Mouse (Mus musculus) myocyte (in vitro differentiated cells): ENCODE results near the gene Rbm20.

Experiments used
- CEBPB ChIP-seq: IDR thresholded peaks from 2 replicates; pipeline ENCODE4 v1.6.1; 2011; ENCODE audit warnings: mild to moderate bottlenecking, moderate library complexity; ENCODE audit not compliant: poor library complexity, insufficient read depth, severe bottlenecking
- E2F4 ChIP-seq: IDR thresholded peaks from one replicate; pipeline ENCODE4 v1.6.1; 2011; ENCODE audit warnings: mild to moderate bottlenecking, control low read depth, moderate library complexity; ENCODE audit not compliant: insufficient read depth
- MAX ChIP-seq: IDR thresholded peaks from one replicate; pipeline ENCODE4 v1.6.1; 2011; ENCODE audit warnings: low read depth, mild to moderate bottlenecking, control low read depth
- POLR2A ChIP-seq: IDR thresholded peaks from one replicate; pipeline ENCODE4 v1.6.1; 2011; ENCODE audit warnings: low read depth, mild to moderate bottlenecking, control low read depth, moderate library complexity; ENCODE audit not compliant: insufficient read length
- POLR2AphosphoS2 ChIP-seq: IDR thresholded peaks from one replicate; pipeline ENCODE4 v1.6.1; 2011; ENCODE audit warnings: low read depth, control low read depth; ENCODE audit not compliant: insufficient read length
- SRF ChIP-seq: IDR thresholded peaks from one replicate; pipeline ENCODE4 v1.6.1; 2011; ENCODE audit warnings: low read depth; ENCODE audit not compliant: control insufficient read depth, insufficient read length
- TCF12 ChIP-seq: IDR thresholded peaks from one replicate; pipeline ENCODE4 v1.6.1; 2011; ENCODE audit warnings: mild to moderate bottlenecking, control low read depth; ENCODE audit not compliant: poor library complexity, insufficient read depth, severe bottlenecking
- TCF3 ChIP-seq: IDR thresholded peaks from one replicate; pipeline ENCODE4 v1.6.1; 2011; ENCODE audit warnings: low read depth, control low read depth; ENCODE audit not compliant: insufficient read length
- USF1 ChIP-seq: IDR thresholded peaks from one replicate; pipeline ENCODE4 v1.6.1; 2011; ENCODE audit warnings: low read depth, mild to moderate bottlenecking, control low read depth, moderate library complexity

- no peak for TF ChIP-seq POLR2A
- no peak for TF ChIP-seq USF1
- TF ChIP-seq MAX = no peak
- no peak for TF ChIP-seq TCF12
- no peak for TF ChIP-seq E2F4
- peak; percentile 14 for TF ChIP-seq POLR2AphosphoS2
- no peak for TF ChIP-seq TCF3
- TF ChIP-seq SRF = no peak
- no peak for TF ChIP-seq CEBPB
These were observed 26.2 kb upstream of the Rbm20 start for GRCm38 (mm10) chr19:53650921-53651320.
